Mouse (Mus musculus) lung, postnatal 14 days (tissue): ENCODE data around the gene Rpl36.

Experiments
- DNase-seq: peaks from one replicate; pipeline ENCODE4 v3.0.0; 2021

The Rpl36 gene

GRCm38 (mm10) chr17:56654771-56655170 is 41.6 kb downstream of the Rpl36 start:
- DNase-seq, result no peak

GRCm38 (mm10) chr17:56655311-56655710 is 42.1 kb downstream of the Rpl36 start:
- DNase-seq, result no peak

GRCm38 (mm10) chr17:56656171-56656570 is 43.0 kb downstream of the Rpl36 start:
- DNase-seq, result no peak

- no peak for DNase-seq
Measured at GRCm38 (mm10) chr17:56663659-56664058, 50.4 kb downstream of the Rpl36 start.
